Mouse (Mus musculus): ENCODE results near the gene Mrpl47. TPM values are rescaled to one million over a fixed set of nuclear protein-coding genes. Genes with fewer than 3 reads are reported as not detected.

Mrpl47 gene
- polyA plus RNA-seq, 1 experiment from 2014 or later = 35.6 TPM

- Histone ChIP-seq H3K36me3 (no peaks in the 10 kb centered on the region), H3K27ac (no peak overlapping the region), H3K27me3 (ENCODE audit: low read depth, poor library complexity, severe bottlenecking) (no peaks in the 10 kb centered on the region), H3K4me1 (no peaks in the 10 kb centered on the region), H3K9me3 (replicated peaks) (no peaks in the 10 kb centered on the region), H3K4me3 (no peak overlapping the region)
- no peak for DNase-seq (ENCODE audit: low spot score)
- 78% methylated on average over 6 of the region's 6 CpGs for WGBS
Observed at GRCm38 (mm10) chr3:32676393-32676792, 61.0 kb downstream of the Mrpl47 start.

Other genes with a start within 250 kb of the Mrpl47 start
- gene Kcnmb3, start 245.4 kb downstream of the Mrpl47 start, polyA plus RNA-seq (2016; fragmentation: Nextera tagmentation; extraction: Ambion mirVana) = 0.09 and 0.14 TPM in 2 replicates
- 43.4 and 43.7 TPM in 2 replicates for gene Zfp639, start 227.3 kb downstream of the Mrpl47 start, polyA plus RNA-seq (2016; fragmentation: Nextera tagmentation; extraction: Ambion mirVana)
- 25.8 and 34.6 TPM in 2 replicates for gene Mfn1, start 208.1 kb downstream of the Mrpl47 start, polyA plus RNA-seq (2016; fragmentation: Nextera tagmentation; extraction: Ambion mirVana)
- gene Gnb4, start 121.0 kb downstream of the Mrpl47 start, polyA plus RNA-seq (2016; fragmentation: Nextera tagmentation; extraction: Ambion mirVana) = 35.1 and 35.9 TPM in 2 replicates
- 278 and 295 TPM in 2 replicates for gene Actl6a, start 31.3 kb downstream of the Mrpl47 start, polyA plus RNA-seq (2016; fragmentation: Nextera tagmentation; extraction: Ambion mirVana)
- gene Ndufb5, start 615 bp downstream of the Mrpl47 start, polyA plus RNA-seq (2016; fragmentation: Nextera tagmentation; extraction: Ambion mirVana) = 254 and 280 TPM in 2 replicates
- 4.8 and 5.2 TPM in 2 replicates for gene Usp13, start 79.9 kb upstream of the Mrpl47 start, polyA plus RNA-seq (2016; fragmentation: Nextera tagmentation; extraction: Ambion mirVana)

All from limb, embryonic 10.5 days (tissue).